Mouse (Mus musculus) forebrain, embryonic 11.5 days (tissue): ENCODE measurements around the gene Igfbp1. TPM values are rescaled to one million over a fixed set of nuclear protein-coding genes. Genes with fewer than 3 reads are reported as not detected.

ENCODE experiments used
- ATAC-seq: fragments of 200-750 bp; cut with Nextera tagmentation; replicated peaks from 2 replicates; pipeline ENCODE4 v1.8.0; 2017; ENCODE audit warnings: moderate TSS enrichment; ENCODE audit not compliant: low FRiP score
- DNase-seq: peaks from one replicate; pipeline ENCODE4 v3.0.0-alpha.2; 2017; ENCODE audit warnings: low spot score
- H3K27ac ChIP-seq: fragments of 300-500 bp; sonication (generic); 2 replicates; pipeline ENCODE4 v1.5.1; 2014; ENCODE audit warnings: low read depth, low read length
- H3K27me3 ChIP-seq: fragments of 300-500 bp; sonication (generic); 2 replicates; pipeline ENCODE4 v1.6.1; 2014; ENCODE audit warnings: mild to moderate bottlenecking, low read length, mixed read lengths; ENCODE audit not compliant: control insufficient read depth, insufficient read depth
- H3K36me3 ChIP-seq: fragments of 300-500 bp; sonication (generic); 2 replicates; pipeline ENCODE4 v1.6.1; 2014; ENCODE audit warnings: mild to moderate bottlenecking, low read length, moderate library complexity, mixed read lengths; ENCODE audit not compliant: control insufficient read depth, insufficient read depth
- H3K4me1 ChIP-seq: fragments of 300-500 bp; sonication (generic); replicated peaks from 2 replicates; pipeline ENCODE4 v1.6.1; 2014; ENCODE audit warnings: low read length, mixed read lengths; ENCODE audit not compliant: control insufficient read depth, insufficient read depth
- H3K4me2 ChIP-seq: fragments of 300-500 bp; sonication (generic); 2 replicates; pipeline ENCODE4 v1.6.1; 2014; ENCODE audit warnings: low read depth, mild to moderate bottlenecking, low read length, moderate library complexity, mixed read lengths; ENCODE audit not compliant: severe bottlenecking
- H3K4me3 ChIP-seq: fragments of 300-500 bp; sonication (generic); 2 replicates; pipeline ENCODE4 v1.5.1; 2014; ENCODE audit warnings: low read depth, low read length
- H3K9ac ChIP-seq: fragments of 300-500 bp; sonication (generic); 2 replicates; pipeline ENCODE4 v1.6.1; 2014; ENCODE audit warnings: low read length
- H3K9me3 ChIP-seq: fragments of 300-500 bp; sonication (generic); 2 replicates; pipeline ENCODE4 v1.6.1; 2016; ENCODE audit warnings: low read length, mixed read lengths; ENCODE audit not compliant: control insufficient read depth
- WGBS: fragments of 180-500 bp; shearing (Covaris S2); extraction: QIAGEN DNeasy Blood & Tissue Kit; methylation state at CpG from one replicate; pipeline ENCODE4 v1.1.7; 2014; 5-methylcytosine and 5-hydroxymethylcytosine counted together
- polyA plus RNA-seq: library from polyadenylated mRNA; unstranded; fragments of >200 nt; fragmentation: Nextera tagmentation; extraction: Ambion mirVana; gene quantifications from 2 replicates; pipeline ENCODE4 v1.2.1, GENCODE M21; 2014

The Igfbp1 gene
- polyA plus RNA-seq, 1 experiment from 2014 or later: 0.16 TPM

DNA sequence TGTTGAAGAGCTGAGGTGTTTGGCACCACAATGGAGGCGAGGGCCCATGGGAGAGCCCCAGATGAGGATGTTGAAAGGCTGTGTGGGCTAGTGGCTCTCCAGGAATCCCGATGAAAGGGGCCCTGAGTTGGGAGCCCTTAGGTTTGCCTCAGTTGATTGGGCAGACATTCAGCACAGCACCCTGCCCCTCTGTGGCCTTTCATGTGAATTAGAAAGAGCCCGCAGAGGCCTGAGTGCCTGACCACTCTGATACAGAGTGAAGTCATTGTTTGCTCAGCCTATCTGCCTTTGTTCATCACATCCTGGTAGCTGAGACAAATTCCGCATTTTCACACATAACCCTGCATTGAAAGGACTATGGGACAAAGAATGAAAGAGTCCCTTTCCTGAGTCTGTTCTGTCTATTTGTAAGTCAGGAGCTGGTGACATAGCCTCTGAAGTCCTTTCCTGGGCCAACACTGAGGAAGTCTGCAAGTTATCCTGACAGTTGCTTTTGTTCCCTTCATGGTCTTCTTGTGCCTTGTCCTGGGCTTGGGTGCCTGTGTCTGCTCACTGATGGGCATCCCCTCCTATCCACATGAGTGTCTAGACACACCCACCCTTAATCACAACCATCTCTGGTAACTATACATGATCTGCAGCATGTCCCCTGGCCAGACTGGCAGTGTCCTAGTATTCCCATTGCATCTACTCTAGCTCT, 41.6 kb downstream of the Igfbp1 start:
- Histone ChIP-seq H3K9ac (no peak overlapping the region), H3K27ac (no peak overlapping the region), H3K4me3 (no peak overlapping the region), H3K27me3 (no peaks in the 10 kb centered on the region), H3K36me3 (no peaks in the 10 kb centered on the region), H3K9me3 (no peaks in the 10 kb centered on the region), H3K4me1 (no peaks in the 10 kb centered on the region), H3K4me2 (no peak overlapping the region)
- 65% methylated on average over 4 of the region's 4 CpGs for whole genome bisulfite sequencing
- ATAC-seq: no peak
- DNase-seq: no peak

DNA sequence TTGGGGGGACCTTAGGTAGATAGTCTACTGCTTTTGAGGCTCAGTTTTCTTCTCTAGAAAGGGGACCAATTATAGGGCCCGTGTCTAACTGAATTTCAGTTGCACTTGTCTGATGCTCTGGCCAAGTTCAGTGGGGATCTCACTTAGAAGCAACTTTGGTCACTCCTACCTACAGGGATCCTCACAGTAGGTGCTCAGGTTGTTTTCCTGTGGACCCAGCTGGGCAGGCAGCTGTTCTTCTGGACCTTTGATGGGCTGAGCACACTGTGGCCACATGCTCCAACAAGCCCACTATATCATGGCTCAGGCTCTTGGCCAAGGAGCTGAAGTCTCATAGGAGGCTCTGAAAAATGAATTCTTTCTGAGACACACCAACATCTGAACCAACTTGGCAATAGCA, 47.2 kb downstream of the Igfbp1 start:
- DNase-seq (no peak), ATAC-seq (no peak)
- Histone ChIP-seq H3K4me1 (no peaks in the 10 kb centered on the region), H3K36me3 (no peaks in the 10 kb centered on the region), H3K9me3 (no peaks in the 10 kb centered on the region), H3K4me2 (no peak overlapping the region), H3K9ac (no peak overlapping the region), H3K27ac (no peak overlapping the region), H3K4me3 (no peak overlapping the region), H3K27me3 (no peaks in the 10 kb centered on the region)
- WGBS: 73% methylated on average over 1 of the region's 1 CpGs

GRCm38 (mm10) chr11:7250415-7250814, 52.8 kb downstream of the Igfbp1 start:
- Histone ChIP-seq H3K4me1 (no peaks in the 10 kb centered on the region), H3K9me3 (no peaks in the 10 kb centered on the region), H3K4me2 (no peak overlapping the region), H3K9ac (no peak overlapping the region), H3K27me3 (no peaks in the 10 kb centered on the region), H3K4me3 (no peak overlapping the region), H3K36me3 (no peaks in the 10 kb centered on the region), H3K27ac (no peak overlapping the region)
- ATAC-seq: no peak
- no peak for DNase-seq
- WGBS: 98% methylated on average over 2 of the region's 2 CpGs

DNA sequence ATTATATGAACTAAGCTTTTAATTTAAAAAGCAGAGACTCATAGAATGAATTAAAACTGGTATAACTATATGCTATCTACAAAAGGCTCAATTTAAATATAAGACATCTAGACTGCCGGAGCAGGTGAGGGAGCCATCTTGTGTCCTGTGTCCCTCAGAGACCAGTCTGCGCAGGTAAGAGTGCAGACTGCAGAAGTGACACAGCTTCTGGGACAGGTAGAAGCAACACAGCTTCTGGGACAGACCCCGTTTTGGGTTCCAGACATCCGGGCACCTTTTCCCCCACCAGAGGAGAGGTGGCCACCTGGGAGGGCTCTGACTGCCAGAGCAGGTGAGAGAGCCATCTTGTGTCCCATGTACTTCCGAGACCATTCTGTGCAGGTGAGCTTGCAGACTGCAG, 53.3 kb downstream of the Igfbp1 start:
- no peaks in the 10 kb centered on the region for H3K9me3 ChIP-seq
- no peaks in the 10 kb centered on the region for H3K4me1 ChIP-seq
- no peak for DNase-seq
- 90% methylated on average over 5 of the region's 5 CpGs for WGBS
- H3K4me2 ChIP-seq: no peak overlapping the region
- no peak for ATAC-seq
- H3K27ac ChIP-seq: no peak overlapping the region
- H3K4me3 ChIP-seq: no peak overlapping the region
- no peaks in the 10 kb centered on the region for H3K36me3 ChIP-seq
- H3K9ac ChIP-seq: no peak overlapping the region
- no peaks in the 10 kb centered on the region for H3K27me3 ChIP-seq

Other genes with a start within 250 kb of the Igfbp1 start
- gene Adcy1, start 134.3 kb upstream of the Igfbp1 start, polyA plus RNA-seq: 1.3 and 1.7 TPM in 2 replicates
- not detected in 2 replicates for gene Gm11985, start 9.2 kb upstream of the Igfbp1 start, polyA plus RNA-seq
- gene Igfbp3, start 16.1 kb downstream of the Igfbp1 start, polyA plus RNA-seq: 11.0 and 11.5 TPM in 2 replicates